Mouse (Mus musculus) kidney, postnatal 10 days (tissue): ENCODE measurements at regions not wholly inside any gene's neighbourhood (a gene's known extent, or its start where the extent isn't known, plus 50 kb on each side); places are given as distances from the start of the nearest gene placed in this dataset.
A peak's percentile ranks its signal among the peaks of the same experiment; 100 is the strongest.

Experiments
- DNase-seq: peaks from one replicate; pipeline ENCODE4 v3.0.0; 2021; ENCODE audit warnings: mixed read lengths

DNA sequence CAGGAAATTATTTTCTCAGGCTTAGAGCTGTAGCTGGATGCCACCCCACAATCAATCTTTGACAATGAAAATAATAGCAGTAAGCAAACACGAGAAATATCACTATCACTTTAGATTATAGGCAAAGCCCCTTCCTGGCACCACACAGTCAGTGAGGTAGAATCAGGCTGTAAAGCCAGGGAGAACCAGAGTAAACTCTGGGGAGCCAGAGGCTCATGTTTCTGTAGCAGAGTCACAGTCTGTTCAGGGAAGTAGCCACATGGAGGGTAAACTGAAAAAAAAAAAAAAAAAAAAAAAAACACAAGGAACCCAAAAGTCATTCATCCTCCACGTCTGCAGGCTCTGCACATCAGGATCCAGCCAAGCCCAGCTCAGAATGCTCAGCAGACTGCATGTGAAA lies 73.6 kb upstream of the Kctd3 start:
- DNase-seq = no peak

DNA sequence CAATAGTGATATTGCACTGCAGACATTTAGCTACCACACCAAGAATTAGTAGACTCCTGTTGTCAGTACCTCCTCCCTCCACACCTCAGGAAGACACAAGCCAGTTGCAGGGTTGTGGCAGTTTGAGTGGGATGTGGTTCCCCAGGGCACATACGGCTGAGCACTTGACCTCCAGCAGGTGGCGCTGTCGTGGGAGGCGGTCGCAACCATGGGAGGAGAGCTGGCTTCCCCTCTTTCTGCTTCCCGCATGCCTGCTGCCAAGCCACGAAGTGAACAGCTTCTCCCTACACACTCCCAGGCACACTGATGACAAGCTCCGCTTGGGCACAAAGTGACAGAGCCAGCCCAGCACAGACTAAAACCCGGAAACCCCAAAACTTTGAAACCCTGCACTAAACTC lies 73.2 kb upstream of the Kctd3 start:
- DNase-seq = peak; percentile 69

DNA sequence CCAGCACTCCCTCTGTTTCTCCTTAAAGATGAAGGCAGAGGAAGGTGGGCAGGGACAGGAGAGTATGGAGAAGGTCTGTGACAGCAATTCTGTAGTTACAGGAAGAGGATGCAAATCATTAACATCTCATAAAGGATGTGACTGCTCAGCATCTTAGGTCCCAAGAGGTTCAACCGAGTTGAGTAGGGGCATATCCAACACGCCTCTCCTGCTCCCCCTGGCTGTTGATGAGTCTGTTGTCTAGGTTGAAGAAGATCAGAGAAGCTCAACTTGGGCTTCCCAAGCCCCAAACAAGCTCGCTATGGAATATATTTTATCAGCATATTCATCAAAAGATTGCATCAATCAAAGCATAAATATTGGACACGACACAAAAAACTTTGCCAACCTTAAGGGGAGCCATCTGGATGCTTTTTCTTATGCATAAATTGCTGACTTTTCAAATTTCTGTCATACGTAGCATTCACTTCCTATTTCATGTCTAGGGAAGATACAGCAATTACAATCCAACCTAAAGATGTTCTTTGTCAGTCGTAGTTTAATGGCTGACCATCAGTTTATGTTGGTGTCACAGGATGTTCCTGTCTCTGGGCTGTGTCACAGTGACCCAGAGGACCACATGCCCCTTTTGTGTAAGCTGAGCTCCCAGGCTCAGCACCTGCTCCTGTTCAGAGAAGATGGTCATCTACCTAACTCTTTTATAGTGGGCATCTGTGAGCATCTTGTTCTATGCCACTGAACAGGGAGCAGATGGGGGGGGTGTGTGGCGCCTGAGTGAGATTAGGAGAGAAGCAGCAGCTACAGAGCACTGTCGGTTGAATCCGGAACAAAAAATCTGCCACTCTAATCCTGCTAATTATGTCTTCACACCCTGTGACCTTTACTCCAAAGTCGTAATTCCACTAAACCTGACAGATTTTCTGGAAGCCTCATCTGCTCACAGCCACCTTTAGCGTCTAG lies 72.1 kb upstream of the Kctd3 start:
- DNase-seq = no peak

DNA sequence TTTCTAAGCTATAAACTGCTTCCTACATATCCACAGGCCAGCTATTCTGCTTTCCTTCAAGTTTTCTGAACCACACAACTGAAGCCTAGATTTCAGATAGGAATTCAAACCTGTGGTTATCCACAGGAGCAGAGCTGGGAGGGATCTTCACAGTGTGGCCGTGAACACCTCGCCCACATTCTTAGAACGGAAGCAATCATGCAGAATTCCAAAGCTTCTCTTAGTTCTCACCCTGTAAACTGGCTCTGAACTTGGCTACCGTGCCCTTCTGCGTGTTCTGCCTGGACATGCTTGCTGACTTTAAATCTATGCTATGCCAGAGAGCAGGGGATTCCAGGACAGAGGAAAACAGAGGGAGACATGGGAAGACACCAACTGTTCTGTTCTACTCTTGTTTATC lies 70.2 kb upstream of the Kctd3 start:
- DNase-seq = no peak

DNA sequence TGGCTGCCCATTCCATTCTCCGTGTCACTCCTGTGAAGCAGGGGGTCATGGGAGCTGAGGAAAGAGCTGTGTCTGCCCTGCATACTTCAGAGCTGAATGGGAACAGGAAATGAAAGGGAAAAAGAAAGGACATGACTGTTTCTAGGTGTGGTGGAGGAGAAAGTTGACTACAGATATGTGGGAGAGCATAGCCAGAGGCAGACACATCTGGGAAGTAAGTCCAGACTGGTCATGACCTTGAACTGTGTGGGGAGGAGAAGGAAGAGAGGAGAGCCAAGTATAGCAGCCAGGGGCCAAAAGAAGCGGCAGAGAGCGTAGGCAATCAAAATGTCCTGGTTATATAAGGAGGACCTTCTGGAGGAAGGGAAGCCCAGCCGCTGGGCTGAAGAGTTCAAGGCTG lies 68.6 kb upstream of the Kctd3 start:
- DNase-seq = peak; percentile 15

DNA sequence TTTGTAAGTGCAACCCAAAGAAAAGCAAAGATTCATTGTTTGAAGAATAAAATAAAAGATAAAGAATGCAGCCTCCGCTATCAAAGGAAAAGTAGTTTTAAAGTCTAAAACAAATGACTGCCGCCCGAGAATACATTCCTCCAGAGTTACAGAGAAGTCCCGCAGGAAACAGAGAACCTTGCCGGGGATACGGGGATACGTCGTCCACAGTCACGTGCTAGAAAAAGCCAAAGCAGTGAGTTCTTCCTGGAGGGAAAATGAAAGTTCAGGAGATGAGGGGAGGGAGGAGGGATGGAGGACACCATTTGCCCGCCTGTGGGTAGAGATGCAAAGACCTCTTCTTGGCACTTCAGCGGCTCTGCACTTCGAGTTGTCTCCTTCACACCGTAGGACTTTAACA lies 68.0 kb upstream of the Kctd3 start:
- DNase-seq = peak; percentile 31

DNA sequence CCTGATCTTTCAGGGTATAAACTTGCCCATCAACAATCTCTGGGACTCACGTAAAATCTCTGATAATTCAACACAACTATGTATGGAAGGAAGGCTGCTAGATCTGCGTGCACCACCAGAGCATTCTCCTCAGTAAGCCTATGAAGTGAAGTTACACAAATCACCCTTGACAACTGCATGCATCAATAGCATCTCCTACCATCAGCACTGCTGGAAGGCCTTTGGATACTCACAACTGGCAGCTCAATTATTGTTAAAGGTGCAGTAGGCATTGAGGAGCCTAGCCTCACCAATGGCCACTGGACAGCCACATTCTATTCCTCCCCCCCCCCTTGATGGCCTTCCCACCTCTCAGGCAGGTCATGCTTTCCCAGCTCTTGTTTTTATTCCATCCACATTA lies 64.9 kb upstream of the Kctd3 start:
- no peak for DNase-seq

DNA sequence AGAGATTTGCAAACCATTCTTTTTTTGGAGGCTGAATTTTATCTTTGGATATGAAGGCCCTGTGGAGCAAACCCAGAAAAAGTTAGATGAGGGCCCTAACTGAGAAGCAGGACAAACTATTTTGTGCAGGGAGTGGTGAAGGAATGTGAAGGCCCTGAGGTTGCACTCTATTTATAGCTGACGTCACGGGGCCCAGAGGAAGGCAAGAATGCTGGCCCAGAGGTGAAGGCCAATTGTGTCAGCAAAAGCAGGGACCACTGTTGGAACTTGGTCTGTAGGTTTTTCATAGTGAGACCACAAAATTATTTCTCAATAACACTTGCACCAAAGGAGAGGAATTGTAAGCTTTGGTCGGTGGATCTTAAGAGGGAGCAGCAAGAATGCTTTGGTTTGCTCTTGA lies 60.6 kb upstream of the Kctd3 start:
- DNase-seq = no peak

DNA sequence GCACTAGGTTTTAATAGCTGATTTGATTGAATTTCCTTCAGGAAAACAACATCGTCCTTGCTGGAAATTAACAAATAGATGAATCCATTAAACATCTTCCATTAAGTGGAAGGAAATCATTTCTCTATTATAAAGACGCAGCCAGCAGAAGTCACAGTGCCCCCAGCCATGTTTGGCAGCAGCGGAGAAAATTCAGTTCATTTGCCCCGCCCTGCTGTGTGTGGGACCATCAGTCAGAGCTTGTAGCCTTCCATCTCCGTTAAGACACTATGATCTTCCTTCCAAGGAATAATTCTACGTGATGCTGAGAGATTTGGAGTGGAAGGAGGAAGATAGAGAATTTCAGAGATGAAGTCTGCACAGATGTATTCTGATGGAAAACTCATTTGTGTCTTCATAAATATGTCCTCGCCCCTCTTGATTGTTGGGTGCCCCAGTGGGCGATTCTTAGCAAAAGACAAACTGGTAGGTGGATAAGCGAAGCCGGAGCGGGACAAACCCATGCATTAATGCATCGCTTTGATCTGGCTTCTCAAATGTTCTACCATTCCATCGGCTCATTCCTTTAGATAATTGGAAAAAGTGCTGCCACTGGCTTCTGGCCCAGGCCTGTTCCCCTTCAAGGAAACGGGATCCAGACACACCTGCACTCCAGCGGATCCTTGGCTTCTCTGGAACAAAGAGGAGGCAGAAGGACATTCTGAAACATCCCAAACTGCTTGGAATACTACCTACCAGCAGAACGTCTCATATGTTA lies 59.7 kb upstream of the Kctd3 start:
- DNase-seq = no peak

DNA sequence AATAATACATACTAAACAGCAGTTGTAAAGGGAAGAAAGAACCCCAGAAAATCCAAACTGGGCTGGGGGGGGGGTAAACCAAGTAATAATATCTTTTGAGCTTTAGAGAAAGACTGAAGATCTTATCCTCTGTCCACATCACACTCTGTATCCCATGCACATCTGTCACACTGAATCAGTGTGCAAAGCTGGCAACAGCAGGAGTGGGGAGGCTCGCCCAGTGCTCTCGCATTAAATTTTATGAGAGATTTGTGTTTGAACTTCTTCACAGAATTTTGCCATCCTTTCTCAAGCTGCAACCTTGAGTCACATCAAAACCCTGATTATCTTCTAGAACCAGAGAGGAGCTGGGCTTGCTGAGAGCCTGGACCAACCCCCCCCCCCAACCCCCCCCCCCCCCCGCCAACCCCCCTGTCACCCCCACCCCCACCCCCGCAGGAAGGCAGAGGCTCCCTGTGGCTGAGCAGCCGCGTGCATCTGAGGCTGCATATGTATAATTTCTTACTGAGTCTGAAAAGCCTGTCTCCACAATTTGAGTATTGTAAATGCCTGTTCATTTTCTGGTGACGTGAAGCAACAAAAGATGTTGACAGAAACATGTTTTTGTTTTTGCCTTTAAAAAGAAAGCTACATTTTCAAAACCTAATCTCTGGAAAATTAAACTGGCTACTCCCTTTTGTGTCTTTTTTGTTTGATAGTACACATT lies 59.0 kb upstream of the Kctd3 start:
- no peak for DNase-seq

DNA sequence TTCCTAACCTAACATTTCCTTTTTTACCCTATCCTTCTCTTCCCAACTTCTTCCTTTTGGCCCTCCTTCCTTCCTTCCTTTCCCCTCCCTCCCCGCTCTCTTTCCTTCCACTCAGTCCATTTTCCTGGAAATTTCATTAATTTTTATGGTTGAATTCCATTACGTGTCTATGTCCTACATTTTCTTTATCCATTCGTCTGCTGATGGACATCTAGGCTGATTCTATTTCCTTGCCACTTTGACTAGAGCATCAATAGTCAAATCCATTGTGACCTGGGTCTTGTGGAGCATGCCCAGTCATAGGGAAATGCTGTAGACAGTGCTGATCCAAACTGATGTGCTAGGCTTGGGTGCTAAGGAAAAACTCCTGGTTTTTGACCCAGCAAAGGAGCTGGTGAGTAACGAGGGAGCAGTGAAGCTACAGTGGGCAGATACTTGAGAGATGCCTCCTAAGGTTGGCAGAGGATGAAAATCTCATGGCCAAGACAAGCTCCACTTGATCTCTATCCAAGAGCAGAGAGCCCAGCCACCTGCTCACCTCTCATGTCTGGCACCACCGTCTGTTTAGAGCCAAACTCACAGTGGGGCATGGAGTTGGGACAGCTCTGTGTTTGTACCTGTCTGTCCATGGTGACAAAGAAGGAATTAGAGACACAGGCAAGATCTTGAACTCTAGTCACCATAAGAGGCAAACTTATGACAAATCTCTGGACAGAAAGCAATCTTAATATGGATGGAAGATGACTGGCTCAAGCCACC lies 57.7 kb upstream of the Kctd3 start:
- no peak for DNase-seq

DNA sequence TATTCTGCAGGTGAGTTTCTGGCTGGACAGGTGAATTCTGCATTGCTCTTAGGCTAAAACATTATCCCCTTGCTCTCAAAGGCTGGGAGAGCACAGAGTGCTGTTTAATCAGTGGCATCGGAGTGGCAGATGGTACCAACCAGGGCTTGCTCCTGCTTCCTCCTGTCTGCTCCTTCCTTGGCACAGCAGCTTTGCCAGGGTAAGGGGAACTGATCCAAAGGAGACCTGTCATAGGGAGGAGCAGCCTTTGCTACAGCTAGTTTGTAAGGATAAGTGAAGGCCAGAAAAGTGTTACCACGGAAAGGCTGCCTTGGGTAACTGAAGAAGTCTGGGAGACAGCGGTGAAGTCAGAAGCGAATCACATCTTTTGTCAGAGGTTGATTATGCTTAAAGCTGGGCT lies 57.0 kb upstream of the Kctd3 start:
- no peak for DNase-seq

DNA sequence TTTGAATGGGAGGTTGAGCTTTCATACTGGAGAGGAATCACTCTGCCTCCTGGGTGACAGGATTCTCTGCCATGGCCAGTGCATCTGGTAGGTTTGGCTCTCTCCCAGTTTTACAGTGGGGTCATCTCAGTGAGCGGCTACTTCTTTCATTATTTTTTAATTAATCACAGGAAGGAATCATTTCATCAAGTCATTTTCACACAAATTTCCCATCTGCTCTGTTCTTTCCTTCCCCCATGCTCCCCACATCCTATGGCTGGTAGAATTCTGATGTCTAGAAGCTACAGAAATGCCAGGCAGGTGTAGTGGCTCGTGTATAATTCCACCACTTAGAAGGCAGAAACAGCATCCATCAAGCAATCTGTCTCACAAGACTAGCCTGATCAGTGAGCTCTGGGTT lies 56.1 kb upstream of the Kctd3 start:
- DNase-seq = no peak

DNA sequence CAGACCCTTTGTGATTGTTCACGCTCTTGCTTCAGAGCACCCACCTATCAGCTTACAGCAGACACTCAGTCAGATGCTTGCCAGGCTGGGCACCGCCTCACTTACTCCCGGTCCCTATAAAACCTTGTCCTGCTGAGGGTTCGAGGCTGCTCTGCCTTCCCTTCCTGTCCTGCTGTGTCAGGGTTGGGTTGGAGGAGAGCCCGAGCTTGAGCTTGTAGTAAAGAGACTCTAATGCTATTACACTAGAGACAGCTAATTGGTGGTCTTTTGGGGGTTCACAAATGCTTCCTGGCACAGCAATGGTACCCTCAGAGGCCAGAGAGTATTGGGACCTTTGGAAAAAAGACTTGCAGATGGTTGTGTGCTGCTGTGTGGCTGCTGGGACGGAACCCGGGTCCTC lies 55.6 kb upstream of the Kctd3 start:
- no peak for DNase-seq
